In the genomic region with DNA sequence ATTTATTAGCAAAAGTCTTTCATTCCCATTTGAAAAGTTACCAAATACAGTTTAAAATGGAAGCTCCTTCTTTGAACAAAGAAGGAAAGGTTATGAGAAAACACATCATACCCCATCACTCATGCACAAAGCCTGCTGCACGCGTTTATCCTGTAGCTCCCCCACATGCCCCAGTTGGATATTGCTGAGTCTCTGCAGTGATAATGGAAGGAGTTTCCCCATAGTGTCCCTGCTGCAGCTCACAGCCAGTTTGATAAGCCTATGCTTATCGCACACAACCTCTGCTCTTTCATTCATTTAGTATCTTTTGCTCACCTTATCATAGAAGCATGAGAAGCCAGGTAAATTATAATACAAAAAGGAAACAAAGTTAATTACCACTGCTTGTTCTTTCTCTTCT, we compare ENCODE assay signal across 13 mouse cellular contexts. TPM values are rescaled to one million over a fixed set of nuclear protein-coding genes. Genes with fewer than 3 reads are reported as not detected.
DNase-seq lines count a peak whose midpoint lies in the region; ATAC-seq and TF ChIP-seq lines count a peak whose summit lies in the region.
"Had no signal": no experiment of that assay in that cellular context is flagged by ENCODE, and none has a peak within 500 bp of the region (broad histone marks: within the 10 kb centered on the region; RNA-seq: fewer than 3 reads in every experiment).

No protein-coding gene starts in this region.

- H3K9ac ChIP-seq in ES-E14 (ENCODE audit: insufficient read depth, low read depth, low read length, poor library complexity, severe bottlenecking), result no peak overlapping the region
- no peak overlapping the region for H3K9ac ChIP-seq in midbrain, embryonic 14.5 days (replicated peaks; ENCODE audit: low read length)

- peak; percentile 53 for TF ChIP-seq CTCF in layer of hippocampus, adult 2 months (conservative IDR thresholded peaks at IDR 0.05)
- TF ChIP-seq CTCF in cortical plate, adult 2 months (IDR thresholded peaks at IDR 0.05; ENCODE audit: extremely low read depth, insufficient read depth, low read length), result 0 out of 2 replicates have a peak, but pooled peaks have one; percentile 10

- H3K36me3 ChIP-seq in ES-E14 (ENCODE audit: control insufficient read depth, insufficient read depth, low read length, poor library complexity, severe bottlenecking), result no peaks in the 10 kb centered on the region
- H3K36me3 ChIP-seq in midbrain, embryonic 14.5 days (ENCODE audit: control insufficient read depth, insufficient read depth, low read length), result no peaks in the 10 kb centered on the region

- no peaks in the 10 kb centered on the region for H3K4me1 ChIP-seq in ES-E14 (ENCODE audit: control insufficient read depth in 2 of 2, insufficient read depth in 2 of 2, low read length in 2 of 2, poor library complexity in 1 of 2)
- no peaks in the 10 kb centered on the region for H3K4me1 ChIP-seq in cortical plate, adult 2 months (ENCODE audit: control insufficient read depth, insufficient read depth, low read length)
- no peaks in the 10 kb centered on the region for H3K4me1 ChIP-seq in midbrain, embryonic 14.5 days (ENCODE audit: control insufficient read depth, insufficient read depth, low read length)

- no peaks in the 10 kb centered on the region for H3K27me3 ChIP-seq in midbrain, embryonic 14.5 days (ENCODE audit: control insufficient read depth, insufficient read depth, low read length)

- no peak for TF ChIP-seq POLR2A in cortical plate, adult 2 months (IDR thresholded peaks at IDR 0.05; ENCODE audit: extremely low read depth, insufficient read depth, low read length)

- 46% methylated on average over 3 of the region's 3 CpGs for WGBS in midbrain, embryonic 14.5 days

- DNase-seq in layer of hippocampus, adult 2 months (ENCODE audit: low spot score in 2 of 2), result no peak
- DNase-seq in layer of hippocampus, adult 18-20 months (ENCODE audit: low spot score in 2 of 2), result no peak
- DNase-seq in ES-E14 (ENCODE audit: low read depth, low spot score), result peak; percentile 1
- DNase-seq in midbrain, embryonic 14.5 days, result peak; percentile 77
- no peak for DNase-seq in heart, adult 11 months
- DNase-seq in adipocyte (ENCODE audit: low spot score), result no peak
- DNase-seq: adrenal gland, adult 8-10 months had no signal

- H3K27ac ChIP-seq in layer of hippocampus, adult 2 months, result no peak overlapping the region
- no peak overlapping the region for H3K27ac ChIP-seq in ES-E14 (ENCODE audit: insufficient read depth, low read depth, low read length, poor library complexity, severe bottlenecking)
- H3K27ac ChIP-seq in cortical plate, adult 2 months (ENCODE audit: insufficient read depth, low read length), result no peak overlapping the region
- peak overlapping the region; percentile 53; the same call in 1 of the 2 replicates for H3K27ac ChIP-seq in midbrain, embryonic 14.5 days (replicated peaks; ENCODE audit: low read depth, low read length)

- H3K4me2 ChIP-seq in midbrain, embryonic 14.5 days (ENCODE audit: low read length), result no peak overlapping the region

- H3K4me3 ChIP-seq in layer of hippocampus, adult 2 months, result no peak overlapping the region
- H3K4me3 ChIP-seq in ES-E14 (ENCODE audit: insufficient read depth in 1 of 2, low read depth in 1 of 2, low read length in 2 of 2, poor library complexity in 1 of 2, severe bottlenecking in 1 of 2), result no peak overlapping the region
- no peak overlapping the region for H3K4me3 ChIP-seq in cortical plate, adult 2 months (ENCODE audit: insufficient read depth, low read length)
- H3K4me3 ChIP-seq in midbrain, embryonic 14.5 days (replicated peaks; ENCODE audit: low read depth, low read length), result no peak overlapping the region

- in situ Hi-C loops in ES-E14 (cut with MboI; ENCODE audit: low sequenced_read_pairs in 2 of 2, unreplicated experiment in 2 of 2), result no loop called here

- no peaks in the 10 kb centered on the region for H3K9me3 ChIP-seq in ES-E14 (ENCODE audit: control insufficient read depth, insufficient read depth, low read depth, low read length)
- H3K9me3 ChIP-seq in midbrain, embryonic 14.5 days (ENCODE audit: control insufficient read depth, low read length), result no peaks in the 10 kb centered on the region

- peak; percentile 80; the same call in 1 of the 2 replicates for ATAC-seq in midbrain, embryonic 14.5 days (ENCODE audit: low FRiP score, low TSS enrichment)
- no peak for ATAC-seq in frontal cortex, adult (ENCODE audit: low TSS enrichment)

TF ChIP-seq in ES-E14, 5 proteins besides CTCF, POLR2A, EP300 and RAD21:
- TF ChIP-seq ZNF384 (IDR thresholded peaks at IDR 0.05; ENCODE audit: low read depth, low read length) (no peak), MAFK (IDR thresholded peaks at IDR 0.05; ENCODE audit: insufficient read depth, low read depth, low read length) (no peak), HCFC1 (IDR thresholded peaks at IDR 0.05; ENCODE audit: borderline replicate concordance, insufficient read depth, low read length) (no peak), CHD2 (IDR thresholded peaks at IDR 0.05; ENCODE audit: low read depth, low read length) (no peak), ZC3H11A (IDR thresholded peaks at IDR 0.05; ENCODE audit: borderline replicate concordance, low read depth, low read length) (no peak)
TF ChIP-seq in ES-E14: peak in this region for 0.

RNA-seq across cellular contexts. Expression of gene 1700008P02Rik, which starts 55.1 kb away (rescaled TPM):
- not detected for total RNA-seq in layer of hippocampus, adult 2 months (2021)
- not detected for total RNA-seq in layer of hippocampus, adult 18-20 months (2021)
- not detected in 2 replicates for total RNA-seq in ES-E14 (2012; rRNA removed)
- not detected in 2 replicates for polyA plus RNA-seq in cortical plate, adult 2 months (2012; rRNA removed)
- not detected in 2 replicates for polyA plus RNA-seq in midbrain, embryonic 14.5 days (2014; fragmentation: Nextera tagmentation; extraction: Ambion mirVana)
- total RNA-seq: adrenal gland, adult 8-10 months; monocyte, adult 5-6 weeks had no signal
- polyA plus RNA-seq: heart, postnatal 0 days; limb, embryonic 14.5 days; stomach, embryonic 14.5 days had no signal

Comparison
In these comparisons a context has a peak if more than half of its experiments do, and no peak if none do; other contexts are left out.
1. DNase-seq: peak in ES-E14 (single experiment) and midbrain, embryonic 14.5 days (single experiment); none in layer of hippocampus, adult 2 months (0 of 2), layer of hippocampus, adult 18-20 months (0 of 2), heart, adult 11 months (single experiment) and adipocyte (single experiment).